ENCODE assay signal across 34 mouse cellular contexts in genomic region chr9:76162446-76162845, GRCm38 (mm10). TPM values are rescaled to one million over a fixed set of nuclear protein-coding genes. Genes with fewer than 3 reads are reported as not detected.
DNase-seq lines count a peak whose midpoint lies in the region; ATAC-seq and TF ChIP-seq lines count a peak whose summit lies in the region.
"Had no signal": no experiment of that assay in that cellular context is flagged by ENCODE, and none has a peak within 500 bp of the region (broad histone marks: within the 10 kb centered on the region; RNA-seq: fewer than 3 reads in every experiment).

No protein-coding gene starts in this region.

- H3K9me3 ChIP-seq in lung, embryonic 15.5 days = no peaks in the 10 kb centered on the region
- no peaks in the 10 kb centered on the region for H3K9me3 ChIP-seq in lung, postnatal 0 days (ENCODE audit: low read length)
- H3K9me3 ChIP-seq in intestine, embryonic 15.5 days = no peaks in the 10 kb centered on the region
- H3K9me3 ChIP-seq: embryonic facial prominence, embryonic 10.5 days; embryonic facial prominence, embryonic 13.5 days; forebrain, embryonic 12.5 days; forebrain, embryonic 15.5 days; G1E; heart, embryonic 15.5 days; hindbrain, embryonic 10.5 days; hindbrain, embryonic 13.5 days had no signal

- H3K4me3 ChIP-seq in lung, embryonic 15.5 days = no peak overlapping the region
- H3K4me3 ChIP-seq in lung, postnatal 0 days (ENCODE audit: low read depth, low read length) = no peak overlapping the region
- no peak overlapping the region for H3K4me3 ChIP-seq in intestine, embryonic 15.5 days (replicated peaks)
- H3K4me3 ChIP-seq: embryonic facial prominence, embryonic 10.5 days; embryonic facial prominence, embryonic 13.5 days; erythroblast, embryonic 14.5 days; forebrain, embryonic 12.5 days; forebrain, embryonic 15.5 days; heart, embryonic 15.5 days; hindbrain, embryonic 10.5 days; hindbrain, embryonic 13.5 days had no signal

- H3K27me3 ChIP-seq in lung, embryonic 15.5 days = no peaks in the 10 kb centered on the region
- H3K27me3 ChIP-seq in lung, postnatal 0 days (replicated peaks; ENCODE audit: insufficient read depth, low read length) = no peaks in the 10 kb centered on the region
- H3K27me3 ChIP-seq in intestine, embryonic 15.5 days (replicated peaks) = no peaks in the 10 kb centered on the region
- H3K27me3 ChIP-seq: CH12.LX; embryonic facial prominence, embryonic 13.5 days; forebrain, embryonic 12.5 days; forebrain, embryonic 15.5 days; heart, embryonic 15.5 days; hindbrain, embryonic 13.5 days had no signal

- peak; percentile 5 for DNase-seq in kidney, postnatal 10 days
- no peak for DNase-seq in kidney, postnatal 4 days
- DNase-seq in lung, postnatal 25 days (ENCODE audit: low spot score) = no peak
- DNase-seq in lung, postnatal 0 days (ENCODE audit: low spot score) = peak; percentile 43
- peak; percentile 2 for DNase-seq in lung, postnatal 36 days
- DNase-seq: adrenal gland, adult 2 months; adrenal gland, postnatal 14 days; B cell, adult 2 months; cerebellum, adult 11 months; cerebellum, adult 8-10 months; cerebellum, postnatal 10 days; cerebellum, postnatal 36 days; embryo, embryonic 11 days; gastrocnemius, postnatal 25 days; heart, postnatal 10 days; heart, postnatal 36 days had no signal

- 0 out of 2 replicates have a peak, but pooled peaks cover 4% of the 10 kb centered on the region for H3K4me1 ChIP-seq in lung, embryonic 15.5 days
- H3K4me1 ChIP-seq in lung, postnatal 0 days (ENCODE audit: insufficient read depth, low read depth, low read length) = no peaks in the 10 kb centered on the region
- no peaks in the 10 kb centered on the region for H3K4me1 ChIP-seq in intestine, embryonic 15.5 days (replicated peaks)
- H3K4me1 ChIP-seq: embryonic facial prominence, embryonic 10.5 days; embryonic facial prominence, embryonic 13.5 days; forebrain, embryonic 12.5 days; forebrain, embryonic 15.5 days; heart, embryonic 15.5 days; hindbrain, embryonic 10.5 days; hindbrain, embryonic 13.5 days had no signal

- no peak for ATAC-seq in lung, embryonic 15.5 days (ENCODE audit: borderline replicate concordance, extremely low read depth, low FRiP score, low TSS enrichment)
- ATAC-seq in lung, postnatal 0 days = no peak
- ATAC-seq in inflammation-experienced regulatory T-cells, adult 6 months = no peak
- ATAC-seq in intestine, embryonic 15.5 days = no peak
- ATAC-seq: forebrain, embryonic 15.5 days; hindbrain, embryonic 16.5 days; Patski had no signal

- TF ChIP-seq CTCF in lung, postnatal 0 days (IDR thresholded peaks at IDR 0.05) = no peak

- no peak overlapping the region for H3K9ac ChIP-seq in lung, embryonic 15.5 days
- no peak overlapping the region for H3K9ac ChIP-seq in lung, postnatal 0 days (replicated peaks; ENCODE audit: low read depth)
- H3K9ac ChIP-seq in intestine, embryonic 15.5 days = no peak overlapping the region
- H3K9ac ChIP-seq: embryonic facial prominence, embryonic 13.5 days; forebrain, embryonic 12.5 days; forebrain, embryonic 15.5 days; heart, embryonic 15.5 days; hindbrain, embryonic 13.5 days had no signal

- WGBS in lung, embryonic 15.5 days = 35% methylated on average over 8 of the region's 8 CpGs
- 29% methylated on average over 8 of the region's 8 CpGs for WGBS in lung, postnatal 0 days
- 48% methylated on average over 8 of the region's 8 CpGs for WGBS in intestine, embryonic 15.5 days

- TF ChIP-seq EP300 in lung, postnatal 0 days (IDR thresholded peaks at IDR 0.05) = no peak

- H3K4me2 ChIP-seq in lung, embryonic 15.5 days = peak overlapping the region; percentile 33; the same call in 1 of the 2 replicates
- peak overlapping the region; percentile 15 for H3K4me2 ChIP-seq in lung, postnatal 0 days (replicated peaks; ENCODE audit: low read depth, low read length)
- no peak overlapping the region for H3K4me2 ChIP-seq in intestine, embryonic 15.5 days (replicated peaks)
- H3K4me2 ChIP-seq: embryonic facial prominence, embryonic 13.5 days; forebrain, embryonic 12.5 days; forebrain, embryonic 15.5 days; heart, embryonic 11.5 days; heart, embryonic 15.5 days; hindbrain, embryonic 13.5 days had no signal

- H3K36me3 ChIP-seq in lung, embryonic 15.5 days = no peaks in the 10 kb centered on the region
- H3K36me3 ChIP-seq in lung, postnatal 0 days (ENCODE audit: insufficient read depth, low read length) = no peaks in the 10 kb centered on the region
- H3K36me3 ChIP-seq in intestine, embryonic 15.5 days = no peaks in the 10 kb centered on the region
- H3K36me3 ChIP-seq: embryonic facial prominence, embryonic 10.5 days; embryonic facial prominence, embryonic 13.5 days; forebrain, embryonic 12.5 days; forebrain, embryonic 15.5 days; G1E; heart, embryonic 15.5 days; hindbrain, embryonic 10.5 days; hindbrain, embryonic 13.5 days had no signal

- H3K27ac ChIP-seq in lung, embryonic 15.5 days = no peak overlapping the region
- H3K27ac ChIP-seq in lung, postnatal 0 days (ENCODE audit: low read length) = no peak overlapping the region
- no peak overlapping the region for H3K27ac ChIP-seq in intestine, embryonic 15.5 days
- H3K27ac ChIP-seq: embryonic facial prominence, embryonic 10.5 days; embryonic facial prominence, embryonic 13.5 days; forebrain, embryonic 12.5 days; forebrain, embryonic 15.5 days; heart, embryonic 15.5 days; hindbrain, embryonic 10.5 days; hindbrain, embryonic 13.5 days had no signal

RNA-seq across cellular contexts. Expression of gene Gfral, which starts 51.0 kb away (rescaled TPM):
- polyA plus RNA-seq in lung, embryonic 15.5 days (2015; fragmentation: Nextera tagmentation; extraction: Ambion mirVana) = not detected in 2 replicates
- not detected in 2 replicates for polyA plus RNA-seq in lung, postnatal 0 days (2015; fragmentation: Nextera tagmentation; extraction: Ambion mirVana)
- not detected for polyA plus RNA-seq in inflammation-experienced regulatory T-cells, adult 6 months (2017; shearing (Covaris generic))
- polyA plus RNA-seq in intestine, embryonic 15.5 days (2015; fragmentation: Nextera tagmentation; extraction: Ambion mirVana) = not detected in 2 replicates
- polyA plus RNA-seq: adrenal gland, adult 2 months; cortical plate, adult 2 months; embryonic facial prominence, embryonic 10.5 days; erythroblast, embryonic 14.5 days; forebrain, embryonic 12.5 days; forebrain, embryonic 15.5 days; G1E; gonadal fat pad, adult 2 months; heart, embryonic 11.5 days; heart, embryonic 15.5 days; hindbrain, embryonic 10.5 days; hindbrain, embryonic 13.5 days; hindbrain, embryonic 16.5 days; Patski had no signal

Comparison
In these comparisons a context has a peak if more than half of its experiments do, and no peak if none do; other contexts are left out.
1. DNase-seq: peak in kidney, postnatal 10 days (single experiment), lung, postnatal 0 days (single experiment) and lung, postnatal 36 days (single experiment); none in kidney, postnatal 4 days (0 of 2) and lung, postnatal 25 days (single experiment).